Mouse (Mus musculus): ENCODE measurements around the gene Wnt5b. TPM values are rescaled to one million over a fixed set of nuclear protein-coding genes. Genes with fewer than 3 reads are reported as not detected.

The Wnt5b gene
- total RNA-seq, 1 experiment, result 3.5 TPM

GRCm38 (mm10) chr6:119408582-119408981, 135.6 kb downstream of the Wnt5b start:
- H3K9me3 ChIP-seq (ENCODE audit: control insufficient read depth, insufficient read depth, low read depth, low read length), result no peaks in the 10 kb centered on the region
- DNase-seq (ENCODE audit: low read depth, low spot score), result no peak
- no peak overlapping the region for H3K9ac ChIP-seq (ENCODE audit: insufficient read depth, low read depth, low read length, poor library complexity, severe bottlenecking)
- no peak overlapping the region for H3K4me3 ChIP-seq (ENCODE audit: insufficient read depth in 1 of 2, low read depth in 1 of 2, low read length in 2 of 2, poor library complexity in 1 of 2, severe bottlenecking in 1 of 2)
- H3K27ac ChIP-seq (ENCODE audit: insufficient read depth, low read depth, low read length, poor library complexity, severe bottlenecking), result no peak overlapping the region
- no peak for TF ChIP-seq MAFK (IDR thresholded peaks at IDR 0.05; ENCODE audit: insufficient read depth, low read depth, low read length)
- TF ChIP-seq ZNF384 (IDR thresholded peaks at IDR 0.05; ENCODE audit: low read depth, low read length), result no peak
- TF ChIP-seq HCFC1 (IDR thresholded peaks at IDR 0.05; ENCODE audit: borderline replicate concordance, insufficient read depth, low read length), result no peak
- no peak for TF ChIP-seq ZC3H11A (IDR thresholded peaks at IDR 0.05; ENCODE audit: borderline replicate concordance, low read depth, low read length)
- no peak for TF ChIP-seq CHD2 (IDR thresholded peaks at IDR 0.05; ENCODE audit: low read depth, low read length)
- in situ Hi-C loops (cut with MboI; ENCODE audit: low sequenced_read_pairs in 2 of 2, unreplicated experiment in 2 of 2), result no loop called here
- H3K36me3 ChIP-seq (ENCODE audit: control insufficient read depth, insufficient read depth, low read length, poor library complexity, severe bottlenecking), result peaks cover 25% of the 10 kb centered on the region
- peaks cover 2 to 21% of the 10 kb centered on the region in 2 experiments; a peak in 3 of 4 replicates for H3K4me1 ChIP-seq (ENCODE audit: control insufficient read depth in 2 of 2, insufficient read depth in 2 of 2, low read length in 2 of 2, poor library complexity in 1 of 2)

DNA sequence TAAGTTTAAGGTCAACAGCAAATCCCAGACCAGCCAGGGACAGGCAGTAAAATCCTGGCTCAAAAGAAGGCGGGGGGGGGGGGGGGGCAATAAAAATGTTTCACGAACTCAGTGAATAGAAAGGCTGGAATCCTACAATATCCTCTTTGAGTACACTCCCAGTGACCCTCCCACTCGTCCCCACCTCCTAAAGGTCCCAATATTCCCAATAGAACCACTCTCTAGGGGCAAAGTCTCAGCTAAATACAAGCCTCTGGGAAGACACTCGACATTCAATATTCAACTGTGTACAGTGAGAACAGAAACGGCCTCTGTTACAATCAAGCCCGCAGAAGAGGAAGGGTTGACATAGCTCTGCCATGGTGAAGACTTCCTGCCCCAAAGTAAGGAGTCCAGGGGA, 136.3 kb downstream of the Wnt5b start:
- Histone ChIP-seq H3K4me1 (ENCODE audit: control insufficient read depth in 2 of 2, insufficient read depth in 2 of 2, low read length in 2 of 2, poor library complexity in 1 of 2) (peaks cover 2 to 22% of the 10 kb centered on the region in 2 experiments; a peak in 3 of 4 replicates), H3K9ac (ENCODE audit: insufficient read depth, low read depth, low read length, poor library complexity, severe bottlenecking) (no peak overlapping the region), H3K4me3 (ENCODE audit: insufficient read depth in 1 of 2, low read depth in 1 of 2, low read length in 2 of 2, poor library complexity in 1 of 2, severe bottlenecking in 1 of 2) (no peak overlapping the region), H3K36me3 (ENCODE audit: control insufficient read depth, insufficient read depth, low read length, poor library complexity, severe bottlenecking) (peaks cover 25% of the 10 kb centered on the region), H3K27ac (ENCODE audit: insufficient read depth, low read depth, low read length, poor library complexity, severe bottlenecking) (no peak overlapping the region), H3K9me3 (ENCODE audit: control insufficient read depth, insufficient read depth, low read depth, low read length) (no peaks in the 10 kb centered on the region)
- TF ChIP-seq CHD2 (IDR thresholded peaks at IDR 0.05; ENCODE audit: low read depth, low read length), result no peak
- no peak for TF ChIP-seq MAFK (IDR thresholded peaks at IDR 0.05; ENCODE audit: insufficient read depth, low read depth, low read length)
- no peak for TF ChIP-seq ZC3H11A (IDR thresholded peaks at IDR 0.05; ENCODE audit: borderline replicate concordance, low read depth, low read length)
- in situ Hi-C loops (cut with MboI; ENCODE audit: low sequenced_read_pairs in 2 of 2, unreplicated experiment in 2 of 2), result no loop called here
- no peak for DNase-seq (ENCODE audit: low read depth, low spot score)

DNA sequence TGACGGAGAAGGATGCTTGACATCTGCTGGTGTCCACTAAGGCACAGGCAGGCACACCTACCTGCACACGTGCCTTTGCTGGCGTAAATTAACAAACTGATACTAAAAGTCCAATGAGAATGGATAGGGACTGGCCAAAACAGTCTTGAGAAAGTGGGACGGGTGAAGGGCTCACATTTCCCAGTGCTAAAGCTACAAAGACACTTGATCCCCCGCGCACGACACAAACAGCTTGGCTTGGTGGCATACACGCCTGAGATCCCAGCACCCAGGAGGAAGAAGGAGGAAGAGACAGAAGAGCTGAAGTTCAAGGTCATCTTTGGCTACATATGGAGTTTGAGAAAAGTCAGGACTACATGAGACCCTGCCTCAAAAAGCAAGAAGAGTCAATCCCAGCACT, 137.6 kb downstream of the Wnt5b start:
- DNase-seq (ENCODE audit: low read depth, low spot score), result no peak
- TF ChIP-seq CHD2 (IDR thresholded peaks at IDR 0.05; ENCODE audit: low read depth, low read length) (no peak), ZNF384 (IDR thresholded peaks at IDR 0.05; ENCODE audit: low read depth, low read length) (no peak), ZC3H11A (IDR thresholded peaks at IDR 0.05; ENCODE audit: borderline replicate concordance, low read depth, low read length) (no peak), MAFK (IDR thresholded peaks at IDR 0.05; ENCODE audit: insufficient read depth, low read depth, low read length) (no peak), HCFC1 (IDR thresholded peaks at IDR 0.05; ENCODE audit: borderline replicate concordance, insufficient read depth, low read length) (no peak)
- in situ Hi-C loops (cut with MboI; ENCODE audit: low sequenced_read_pairs in 2 of 2, unreplicated experiment in 2 of 2), result no loop called here

DNA sequence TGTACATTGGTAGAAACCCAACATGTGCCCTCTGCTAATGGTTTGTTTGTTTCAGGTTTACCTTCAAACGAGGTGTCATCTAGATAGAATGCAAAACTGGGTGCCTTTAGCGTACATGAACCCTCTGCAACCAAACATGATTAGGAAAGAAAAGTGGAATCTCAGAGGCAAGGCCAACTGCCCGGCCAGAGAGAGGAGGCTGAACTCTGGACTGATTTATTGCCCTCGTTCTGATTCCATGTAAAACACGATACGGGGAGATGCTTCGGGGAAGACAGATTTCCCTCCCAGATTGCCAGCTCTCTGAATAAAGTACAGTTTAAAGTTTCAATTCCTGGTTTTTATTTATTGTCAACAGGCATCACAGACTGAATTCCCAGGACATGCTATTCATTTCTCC, 138.8 kb downstream of the Wnt5b start:
- peaks cover 2 to 15% of the 10 kb centered on the region in 2 experiments; a peak in 2 of 4 replicates for H3K4me1 ChIP-seq (ENCODE audit: control insufficient read depth in 2 of 2, insufficient read depth in 2 of 2, low read length in 2 of 2, poor library complexity in 1 of 2)
- H3K9me3 ChIP-seq (ENCODE audit: control insufficient read depth, insufficient read depth, low read depth, low read length), result no peaks in the 10 kb centered on the region
- no peak overlapping the region for H3K4me3 ChIP-seq (ENCODE audit: insufficient read depth in 1 of 2, low read depth in 1 of 2, low read length in 2 of 2, poor library complexity in 1 of 2, severe bottlenecking in 1 of 2)
- DNase-seq (ENCODE audit: low read depth, low spot score), result no peak
- peaks cover 14% of the 10 kb centered on the region for H3K36me3 ChIP-seq (ENCODE audit: control insufficient read depth, insufficient read depth, low read length, poor library complexity, severe bottlenecking)
- TF ChIP-seq ZC3H11A (IDR thresholded peaks at IDR 0.05; ENCODE audit: borderline replicate concordance, low read depth, low read length) (no peak), HCFC1 (IDR thresholded peaks at IDR 0.05; ENCODE audit: borderline replicate concordance, insufficient read depth, low read length) (no peak), MAFK (IDR thresholded peaks at IDR 0.05; ENCODE audit: insufficient read depth, low read depth, low read length) (no peak), CHD2 (IDR thresholded peaks at IDR 0.05; ENCODE audit: low read depth, low read length) (no peak), ZNF384 (IDR thresholded peaks at IDR 0.05; ENCODE audit: low read depth, low read length) (no peak)
- H3K27ac ChIP-seq (ENCODE audit: insufficient read depth, low read depth, low read length, poor library complexity, severe bottlenecking), result no peak overlapping the region
- in situ Hi-C loops (cut with MboI; ENCODE audit: low sequenced_read_pairs in 2 of 2, unreplicated experiment in 2 of 2), result no loop called here
- H3K9ac ChIP-seq (ENCODE audit: insufficient read depth, low read depth, low read length, poor library complexity, severe bottlenecking), result no peak overlapping the region

More for the DNA sequence above, 137.6 kb downstream of the Wnt5b start:
- peaks cover 19% of the 10 kb centered on the region for H3K36me3 ChIP-seq (ENCODE audit: control insufficient read depth, insufficient read depth, low read length, poor library complexity, severe bottlenecking)
- peaks cover 2 to 19% of the 10 kb centered on the region in 2 experiments; a peak in 3 of 4 replicates for H3K4me1 ChIP-seq (ENCODE audit: control insufficient read depth in 2 of 2, insufficient read depth in 2 of 2, low read length in 2 of 2, poor library complexity in 1 of 2)
- H3K27ac ChIP-seq (ENCODE audit: insufficient read depth, low read depth, low read length, poor library complexity, severe bottlenecking), result no peak overlapping the region
- H3K9ac ChIP-seq (ENCODE audit: insufficient read depth, low read depth, low read length, poor library complexity, severe bottlenecking), result no peak overlapping the region
- H3K4me3 ChIP-seq (ENCODE audit: insufficient read depth in 1 of 2, low read depth in 1 of 2, low read length in 2 of 2, poor library complexity in 1 of 2, severe bottlenecking in 1 of 2), result no peak overlapping the region
- no peaks in the 10 kb centered on the region for H3K9me3 ChIP-seq (ENCODE audit: control insufficient read depth, insufficient read depth, low read depth, low read length)

GRCm38 (mm10) chr6:119404854-119405253, 139.3 kb downstream of the Wnt5b start:
- Histone ChIP-seq H3K9ac (ENCODE audit: insufficient read depth, low read depth, low read length, poor library complexity, severe bottlenecking) (no peak overlapping the region), H3K4me1 (ENCODE audit: control insufficient read depth in 2 of 2, insufficient read depth in 2 of 2, low read length in 2 of 2, poor library complexity in 1 of 2) (peaks cover 2 to 15% of the 10 kb centered on the region in 2 experiments; a peak in 2 of 4 replicates), H3K9me3 (ENCODE audit: control insufficient read depth, insufficient read depth, low read depth, low read length) (no peaks in the 10 kb centered on the region), H3K36me3 (ENCODE audit: control insufficient read depth, insufficient read depth, low read length, poor library complexity, severe bottlenecking) (peaks cover 14% of the 10 kb centered on the region), H3K27ac (ENCODE audit: insufficient read depth, low read depth, low read length, poor library complexity, severe bottlenecking) (no peak overlapping the region), H3K4me3 (ENCODE audit: insufficient read depth in 1 of 2, low read depth in 1 of 2, low read length in 2 of 2, poor library complexity in 1 of 2, severe bottlenecking in 1 of 2) (no peak overlapping the region)
- TF ChIP-seq ZNF384 (IDR thresholded peaks at IDR 0.05; ENCODE audit: low read depth, low read length) (no peak), HCFC1 (IDR thresholded peaks at IDR 0.05; ENCODE audit: borderline replicate concordance, insufficient read depth, low read length) (no peak), ZC3H11A (IDR thresholded peaks at IDR 0.05; ENCODE audit: borderline replicate concordance, low read depth, low read length) (no peak), MAFK (IDR thresholded peaks at IDR 0.05; ENCODE audit: insufficient read depth, low read depth, low read length) (no peak)
- in situ Hi-C loops (cut with MboI; ENCODE audit: low sequenced_read_pairs in 2 of 2, unreplicated experiment in 2 of 2), result no loop called here
- no peak for DNase-seq (ENCODE audit: low read depth, low spot score)
